Mouse (Mus musculus) urinary bladder, adult 18-20 months (tissue): Measurements from ENCODE around the gene Col12a1.
A peak's percentile ranks its signal among the peaks of the same experiment; 100 is the strongest.
"Not testable (repeated sequence)": the region's sequence is repeated elsewhere in the genome, so short reads cannot be mapped to it uniquely, and the experiment has no call there.

Experiments
- DNase-seq, 2 experiments: peaks; one replicate each; pipeline ENCODE4 v3.0.0; 2022; ENCODE audit warnings: low spot score in 2 of 2, mixed read lengths in 2 of 2

Gene Col12a1

DNA sequence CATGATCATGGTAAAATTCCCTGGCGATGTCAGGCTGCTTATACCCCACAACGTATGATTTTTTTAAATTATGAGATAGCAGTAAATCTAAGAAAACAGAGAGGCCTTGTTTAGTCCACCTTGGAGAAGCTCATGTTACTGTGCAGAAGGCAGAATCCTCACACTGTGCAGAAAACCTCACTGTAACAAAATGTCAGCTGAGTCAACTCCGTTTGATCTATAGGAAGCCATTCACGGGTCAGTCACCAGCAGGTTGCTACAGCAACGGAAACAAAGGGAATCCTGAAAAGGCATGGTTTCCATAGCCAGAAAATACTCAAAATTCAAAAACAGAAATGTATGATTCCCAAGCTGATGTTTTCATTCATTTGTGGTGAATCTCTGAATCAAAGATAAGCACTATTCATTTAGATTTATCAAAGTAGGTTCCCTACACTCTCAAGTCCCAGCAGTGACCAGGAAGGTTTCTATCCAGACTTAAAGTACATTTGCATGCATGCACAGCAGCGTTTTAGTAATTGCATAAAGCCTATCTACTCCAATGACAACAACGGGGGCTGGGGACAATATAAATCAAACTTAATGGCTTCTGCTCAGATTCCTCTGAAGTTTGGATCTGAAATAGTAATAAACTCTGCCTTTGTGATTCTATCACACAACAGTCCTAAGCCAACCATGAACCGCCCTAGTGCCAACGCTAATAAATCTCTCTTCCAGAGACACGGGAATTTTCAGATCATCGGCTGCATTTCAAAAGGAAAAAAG lies 28.7 kb downstream of the Col12a1 start:
- no peak for DNase-seq

DNA sequence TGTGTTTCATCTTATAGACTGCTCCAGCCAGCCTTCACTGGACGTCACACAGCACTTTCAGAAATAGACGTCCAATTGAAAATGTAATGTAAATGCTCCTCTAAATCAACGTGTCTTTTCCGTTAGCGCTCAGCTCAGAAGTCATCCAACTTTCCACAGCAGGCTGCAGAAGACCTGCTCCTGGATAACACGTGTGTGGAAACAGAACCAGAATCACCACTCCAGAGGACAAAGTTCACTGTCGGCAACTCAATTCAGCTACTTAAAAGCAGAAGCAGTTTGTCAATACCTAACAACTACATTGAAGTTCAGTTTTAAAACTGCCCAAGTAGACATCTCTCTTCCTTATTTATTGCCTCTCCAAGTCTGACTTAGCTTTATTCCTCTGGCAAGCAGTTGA lies 29.3 kb downstream of the Col12a1 start:
- no peak for DNase-seq

DNA sequence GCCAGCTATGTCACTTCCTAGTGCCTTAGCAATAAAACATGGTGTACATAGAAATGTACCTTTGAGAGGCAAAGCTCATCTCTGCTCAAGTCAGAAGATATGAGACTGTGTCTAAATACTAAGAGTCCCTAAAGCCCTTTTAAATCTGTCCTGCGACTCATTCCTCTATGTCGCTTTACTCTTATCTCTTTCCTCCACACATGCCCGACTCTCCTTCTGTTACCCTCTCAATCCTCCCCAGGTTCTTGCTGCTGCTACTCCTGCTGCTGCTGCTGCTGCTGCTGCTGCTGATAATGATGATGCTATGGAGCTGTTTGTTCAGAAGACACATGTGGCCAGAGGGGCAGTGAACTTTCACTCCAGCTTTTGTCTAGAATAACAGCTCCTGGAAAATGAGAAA lies 31.4 kb downstream of the Col12a1 start:
- no peak for DNase-seq

DNA sequence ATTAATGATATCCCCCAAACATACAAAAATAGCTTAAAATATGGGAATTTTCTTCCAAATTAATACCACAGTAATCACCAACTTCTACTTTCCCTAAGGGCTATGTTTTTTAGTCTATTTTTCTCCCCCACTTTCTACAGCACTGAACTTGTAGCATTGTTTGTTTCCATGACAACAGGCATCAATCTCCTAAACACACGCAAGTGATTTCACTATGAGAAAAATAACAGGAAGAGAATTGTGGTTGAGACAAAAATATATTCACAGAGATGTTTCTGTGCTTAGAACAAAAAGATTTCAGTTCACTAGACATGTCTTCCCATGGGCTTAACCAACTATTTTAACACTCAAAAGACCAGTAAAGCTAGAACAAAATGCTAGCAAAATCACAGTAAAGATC lies 32.6 kb downstream of the Col12a1 start:
- no peak for DNase-seq

DNA sequence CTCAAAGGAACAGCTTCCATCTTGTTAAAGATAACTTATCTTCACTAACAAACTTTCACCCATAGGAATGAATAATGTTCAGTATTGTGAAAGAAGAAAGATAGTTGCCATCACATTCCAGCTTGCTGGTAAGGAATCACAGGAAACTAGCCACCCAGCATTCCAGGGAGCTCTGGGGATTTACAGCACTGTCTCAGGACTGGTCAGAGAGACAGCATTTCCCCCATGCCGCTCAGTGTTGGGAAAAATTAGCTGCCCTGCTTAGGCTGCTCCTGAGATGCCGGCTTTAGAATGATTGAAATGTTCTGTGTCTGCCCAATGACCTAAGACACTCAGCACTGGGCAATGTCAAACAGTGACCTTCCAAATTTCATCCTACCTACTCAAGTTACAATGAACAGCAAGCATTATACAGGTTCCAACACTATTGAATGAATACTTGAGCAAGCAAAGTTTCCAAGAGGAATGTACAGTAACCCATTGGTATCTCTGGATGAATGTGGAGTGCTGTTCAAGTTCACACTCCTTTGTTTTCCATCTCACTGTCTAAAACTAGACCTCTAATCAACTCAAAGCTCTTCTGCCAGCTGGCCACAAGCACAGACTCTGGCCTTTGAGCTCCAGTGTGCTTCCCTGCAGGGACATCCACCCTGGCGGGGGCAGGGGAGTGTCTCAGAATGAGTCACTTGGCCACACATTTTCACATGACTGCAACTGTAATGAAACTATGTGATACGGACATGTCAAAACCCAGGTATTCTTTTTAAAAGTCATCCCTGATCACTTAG lies 38.0 kb downstream of the Col12a1 start:
- no peak for DNase-seq

DNA sequence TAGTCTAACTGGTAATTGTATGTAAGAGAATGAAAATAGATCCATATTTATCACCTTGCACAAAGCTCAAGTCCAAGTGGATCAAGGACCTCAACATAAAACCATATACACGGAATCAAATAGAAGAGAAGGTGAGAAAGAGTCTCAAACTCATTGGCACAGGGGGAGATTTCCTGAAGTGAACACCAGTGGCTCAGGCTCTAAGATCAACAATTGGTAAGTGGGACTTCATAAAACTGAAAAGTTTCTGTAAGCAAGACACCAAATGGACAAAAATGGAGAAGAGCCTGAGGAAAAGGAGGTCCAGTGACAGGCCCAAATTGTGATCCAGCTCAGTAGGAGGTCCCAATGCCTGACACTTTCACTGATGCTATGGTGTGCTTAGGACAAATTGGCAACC lies 49.8 kb downstream of the Col12a1 start:
- not testable (repeated sequence) for DNase-seq

DNA sequence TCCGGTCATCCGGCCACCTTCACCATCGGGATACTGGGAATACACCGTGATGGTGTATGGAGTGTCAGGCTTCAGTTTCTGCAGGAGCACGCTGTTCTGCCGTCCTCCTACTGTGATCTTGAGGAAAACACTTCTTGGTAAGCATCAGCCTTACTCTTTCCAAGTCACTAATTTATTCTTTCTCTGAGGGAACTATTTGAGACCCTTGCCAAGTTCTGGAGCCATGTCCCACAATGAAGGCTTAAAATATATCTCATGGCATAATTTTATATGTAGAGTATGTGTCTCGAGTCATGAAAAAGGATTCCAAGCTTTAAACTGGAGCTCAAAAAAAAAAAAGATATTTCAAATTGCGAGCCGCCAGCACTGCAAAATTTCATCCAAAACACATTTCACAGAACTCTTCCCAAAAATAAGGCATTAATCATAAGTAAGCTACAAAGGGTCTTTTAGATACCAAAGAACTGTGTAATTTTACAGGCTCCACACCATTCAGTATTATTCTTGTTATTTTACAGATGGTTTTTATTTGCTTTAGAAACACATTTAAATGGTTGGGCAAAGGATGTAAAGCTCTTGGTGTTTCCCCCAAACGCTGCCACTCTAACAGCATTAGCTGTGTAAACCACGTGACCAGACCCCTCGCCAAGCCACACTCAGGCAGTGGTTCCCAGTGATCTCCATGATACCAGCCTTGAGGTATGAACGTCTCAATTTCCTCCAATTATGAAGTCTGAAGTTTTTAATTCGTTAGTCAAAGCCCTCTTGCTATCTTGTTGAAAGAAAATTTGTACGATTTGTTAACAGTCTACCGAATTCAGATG lies 65.1 kb downstream of the Col12a1 start:
- no peak for DNase-seq

DNA sequence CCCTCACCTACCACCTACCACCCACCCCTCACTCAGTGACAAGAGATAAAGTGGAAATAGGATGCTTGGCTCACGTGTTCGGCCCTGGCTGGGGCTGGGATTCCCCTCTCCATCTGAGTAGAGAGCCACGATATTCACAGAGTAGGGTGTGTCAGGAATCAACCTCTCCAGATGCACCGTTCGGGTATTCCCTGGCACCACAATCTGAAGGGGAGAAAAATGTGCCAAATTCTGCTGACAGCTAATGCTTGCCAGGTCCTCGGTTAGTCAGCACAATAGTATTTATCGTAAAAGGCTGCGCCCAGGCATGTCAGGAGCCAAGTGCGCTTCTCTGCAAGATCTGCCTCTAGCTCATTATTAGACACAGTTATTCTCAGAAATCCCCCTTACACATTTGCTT lies 70.0 kb downstream of the Col12a1 start:
- peak in 1 of 2 experiments; percentile 7 for DNase-seq

DNA sequence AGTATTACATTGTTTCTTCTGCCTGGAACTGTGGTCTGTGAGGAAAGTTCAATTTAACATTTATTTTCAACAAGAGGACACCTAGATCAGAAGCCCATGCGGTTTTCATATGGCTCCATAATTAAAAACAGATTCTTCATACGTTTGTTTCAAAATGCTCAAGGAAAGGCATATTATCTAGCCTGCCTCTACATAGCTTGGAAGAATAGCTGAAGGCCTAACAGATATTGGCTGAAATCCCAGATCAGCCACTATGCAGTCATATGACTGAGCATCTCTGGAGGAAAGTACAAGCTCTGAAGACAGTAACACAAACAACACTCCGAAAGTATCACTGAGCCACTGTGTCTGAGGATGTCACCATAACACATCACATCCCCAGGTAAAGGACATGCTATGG lies 72.9 kb downstream of the Col12a1 start:
- DNase-seq, result no peak

DNA sequence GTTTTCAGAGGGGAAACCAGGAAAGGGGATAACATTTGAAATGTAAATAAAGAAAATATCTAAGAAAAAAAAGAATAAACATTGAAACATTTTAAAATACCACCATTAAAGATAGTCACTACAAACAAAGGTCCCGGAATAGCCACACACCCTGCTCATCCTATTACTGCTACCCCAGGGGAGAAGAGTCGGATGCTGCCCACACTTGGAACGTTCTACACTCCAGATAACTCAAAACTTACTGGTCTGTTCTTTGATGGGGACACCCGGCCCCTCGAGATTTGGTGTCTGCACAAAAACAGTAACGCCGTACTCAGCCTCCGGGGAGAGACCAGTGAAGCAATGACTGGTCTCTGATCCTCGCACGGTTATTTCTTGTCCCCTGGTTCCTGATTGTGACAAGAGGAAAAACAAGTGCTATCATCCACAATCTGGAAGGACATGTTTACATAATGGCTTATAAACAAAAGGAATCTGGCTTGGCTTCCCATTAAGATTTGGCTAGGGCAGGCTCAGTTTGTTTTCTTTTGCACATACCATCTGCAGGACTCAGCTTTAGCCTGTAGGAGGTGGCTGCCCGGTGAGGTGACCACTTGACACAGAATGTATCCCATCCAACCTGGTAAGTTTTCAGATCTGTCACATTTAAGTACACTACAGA lies 79.1 kb downstream of the Col12a1 start:
- DNase-seq, result no peak

DNA sequence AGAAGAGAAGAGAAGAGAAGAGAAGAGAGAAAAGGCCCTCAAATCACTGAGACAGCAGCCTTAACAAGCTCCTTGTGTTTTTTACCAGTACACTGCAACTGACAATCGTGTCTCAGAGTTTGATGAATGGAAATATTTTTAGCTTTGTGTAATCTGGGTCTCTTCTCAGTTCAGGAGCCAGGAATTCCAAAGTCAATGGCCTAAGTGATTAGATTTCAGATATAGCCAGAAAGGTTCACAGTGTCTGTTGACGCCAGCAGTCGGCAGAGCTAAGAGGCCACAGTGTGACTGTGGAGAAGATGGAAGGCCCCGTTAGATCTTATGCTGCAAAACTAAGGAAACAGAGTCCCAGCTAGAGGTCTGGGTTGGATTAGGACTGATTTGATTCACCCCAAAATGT lies 80.8 kb downstream of the Col12a1 start:
- DNase-seq, result no peak

DNA sequence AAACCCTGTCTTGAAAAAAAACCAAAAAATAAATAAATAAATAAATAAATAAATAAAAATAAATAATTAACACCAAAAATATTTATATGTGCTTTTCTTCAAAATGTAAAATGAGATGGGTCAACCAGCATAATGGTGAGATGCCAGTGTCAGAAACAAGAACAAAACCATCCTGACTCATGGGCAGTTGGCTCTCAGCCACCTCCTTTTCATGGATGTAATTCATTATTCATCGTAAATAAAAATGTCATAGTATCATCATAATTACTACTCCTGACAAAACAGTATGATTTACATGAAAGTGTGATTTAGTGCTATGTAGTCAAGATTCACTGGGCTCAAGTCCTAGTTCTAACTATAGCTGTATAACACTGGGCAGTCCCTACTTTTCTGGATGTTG lies 84.6 kb downstream of the Col12a1 start:
- DNase-seq, result no peak

DNA sequence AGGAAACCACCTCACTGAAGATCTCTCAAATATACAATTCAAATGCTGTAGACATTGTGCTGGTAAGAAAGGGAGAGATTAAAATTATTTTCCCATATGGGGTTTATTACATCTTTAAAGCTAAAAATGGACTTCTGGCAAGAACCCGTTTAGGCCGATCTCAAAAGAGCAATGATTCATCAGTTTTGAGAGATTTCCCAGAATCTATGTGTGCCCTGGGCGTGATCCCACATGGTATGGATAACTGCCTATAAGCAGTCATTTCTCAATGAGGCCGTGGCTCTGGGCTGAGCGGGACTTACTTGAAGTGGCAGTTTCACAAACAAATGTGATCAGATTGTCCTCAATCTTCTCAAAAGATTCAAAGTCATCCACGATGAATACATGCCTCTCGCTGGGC lies 87.4 kb downstream of the Col12a1 start:
- no peak for DNase-seq

DNA sequence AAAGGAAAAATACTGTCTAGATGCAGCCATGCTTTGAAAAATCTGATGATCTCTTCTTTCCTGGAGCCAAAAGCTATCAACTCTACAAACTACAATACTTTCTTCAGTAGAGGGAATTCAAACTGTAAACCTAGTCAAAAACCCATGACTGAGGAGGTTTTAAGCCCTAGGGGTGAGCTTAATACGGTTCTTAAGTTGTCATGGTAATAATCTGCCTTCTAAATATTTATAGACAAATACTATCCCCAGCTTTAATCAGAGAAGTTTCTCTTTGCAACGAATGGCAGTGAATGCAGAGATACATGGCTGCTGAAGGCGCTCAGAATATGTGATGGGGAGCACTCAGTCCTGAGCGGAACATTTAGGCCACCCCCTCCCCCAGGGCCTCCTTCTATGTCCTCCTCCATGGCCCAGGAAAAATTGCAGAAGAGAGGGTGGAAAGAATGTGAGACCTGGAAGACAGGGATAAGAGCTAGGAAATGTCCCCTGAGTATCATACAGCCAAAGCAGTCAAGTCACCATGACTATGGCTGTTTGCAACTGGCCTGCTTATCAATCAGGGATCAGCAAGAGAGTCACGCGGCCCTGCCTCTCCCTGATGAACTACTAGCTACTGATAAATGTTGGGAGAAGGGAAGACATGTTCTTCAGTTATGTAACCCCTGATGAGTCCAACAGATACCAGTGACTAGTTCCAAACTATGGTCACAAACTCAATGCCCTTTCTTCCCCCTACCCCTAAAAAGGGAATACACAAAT lies 99.6 kb downstream of the Col12a1 start:
- DNase-seq, result no peak

DNA sequence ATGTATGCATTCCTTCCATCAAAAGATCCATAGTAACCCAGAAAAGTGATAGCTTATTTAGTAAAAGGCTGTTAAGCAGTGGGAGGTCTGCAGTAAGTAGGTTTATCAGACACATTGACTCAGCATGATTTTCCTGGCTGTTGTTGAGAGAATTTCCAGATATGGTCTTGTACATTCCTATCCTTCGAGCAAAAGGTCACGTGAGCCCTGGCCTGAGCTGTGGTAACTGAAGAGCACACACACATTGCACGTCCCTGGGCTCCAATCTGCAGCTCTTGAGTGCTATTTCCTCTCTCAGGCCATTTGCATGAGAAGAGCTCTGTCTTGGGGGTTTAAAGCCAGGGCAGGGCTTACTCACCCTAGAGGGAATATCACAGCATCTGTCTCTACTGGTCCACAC lies 101.3 kb downstream of the Col12a1 start:
- DNase-seq, result no peak

DNA sequence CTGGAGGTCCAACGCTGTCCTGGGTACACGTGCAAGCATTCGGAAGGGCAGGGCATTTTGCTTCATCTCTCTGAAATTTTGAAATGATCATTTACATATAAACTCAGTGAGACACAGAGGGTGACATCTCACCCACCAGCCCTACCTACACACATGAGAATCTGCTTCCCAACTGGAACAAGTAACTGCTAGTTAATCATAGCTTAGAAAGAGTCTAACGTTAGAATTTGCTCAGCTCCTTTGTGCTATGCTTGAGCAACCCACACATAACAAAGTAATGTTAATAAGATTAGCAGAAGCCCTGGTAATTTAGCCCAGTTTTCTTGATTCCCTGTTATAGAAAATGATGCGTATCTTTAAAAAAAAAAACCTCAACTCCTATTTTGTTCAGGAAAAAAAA lies 102.6 kb downstream of the Col12a1 start:
- DNase-seq, result no peak

DNA sequence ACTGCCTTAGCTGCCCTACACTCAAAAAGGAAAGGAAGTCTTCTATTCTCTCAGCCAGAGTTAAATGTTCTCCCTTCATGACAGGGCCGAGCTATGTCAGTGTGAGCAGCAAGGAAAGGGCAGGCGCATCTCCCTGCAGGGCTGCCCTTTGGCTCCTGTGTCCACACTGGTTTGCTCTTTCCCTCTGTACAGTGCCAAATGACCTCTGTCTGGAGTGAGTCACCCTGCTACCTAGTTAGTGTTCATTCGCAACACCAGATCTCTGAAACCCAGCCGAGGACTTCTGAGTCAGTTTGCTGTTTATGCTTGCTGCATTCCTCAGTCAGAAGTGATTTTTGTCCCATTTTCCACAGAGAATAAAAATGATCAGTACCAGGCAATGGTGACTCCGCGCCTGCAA lies 108.3 kb downstream of the Col12a1 start:
- DNase-seq, result peak in 1 of 2 experiments; percentile 49

DNA sequence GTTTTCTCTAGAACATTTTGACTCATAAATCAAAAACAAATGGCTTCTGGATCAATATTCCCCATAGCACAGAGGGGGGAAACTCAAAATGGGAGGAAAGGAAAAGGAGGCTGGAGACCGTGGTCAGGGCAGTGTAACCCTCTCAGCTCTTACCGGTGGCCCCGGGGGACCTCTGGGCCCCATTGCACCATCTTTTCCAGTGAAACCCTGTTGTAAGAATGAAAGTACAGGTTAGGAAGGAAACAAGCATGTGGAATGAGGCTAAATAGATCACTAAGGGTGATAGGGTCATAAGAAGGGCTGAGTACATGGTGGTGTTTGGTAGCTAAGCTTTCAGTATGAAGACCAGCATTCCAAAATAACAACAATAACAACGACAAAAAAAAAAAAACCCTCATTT lies 109.0 kb downstream of the Col12a1 start:
- no peak for DNase-seq

DNA sequence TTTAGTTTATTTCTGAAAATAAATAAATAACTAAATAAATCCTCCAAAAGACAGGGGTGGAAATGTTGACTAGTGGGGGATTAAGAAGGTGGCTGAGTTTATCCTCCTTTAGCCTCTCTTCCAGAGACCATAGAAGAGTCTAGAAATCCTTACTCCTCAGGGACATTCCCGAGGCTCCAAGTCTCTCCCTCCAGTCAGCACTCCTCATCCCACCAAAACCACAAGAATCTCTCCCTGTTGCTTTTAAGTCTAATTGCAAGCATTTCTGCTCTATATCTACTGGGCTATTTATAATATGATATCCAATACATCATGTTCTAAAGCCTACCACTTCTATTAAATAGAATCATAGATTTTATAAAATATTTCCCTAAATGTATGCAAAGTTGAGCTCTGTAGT lies 109.8 kb downstream of the Col12a1 start:
- DNase-seq, result no peak

DNA sequence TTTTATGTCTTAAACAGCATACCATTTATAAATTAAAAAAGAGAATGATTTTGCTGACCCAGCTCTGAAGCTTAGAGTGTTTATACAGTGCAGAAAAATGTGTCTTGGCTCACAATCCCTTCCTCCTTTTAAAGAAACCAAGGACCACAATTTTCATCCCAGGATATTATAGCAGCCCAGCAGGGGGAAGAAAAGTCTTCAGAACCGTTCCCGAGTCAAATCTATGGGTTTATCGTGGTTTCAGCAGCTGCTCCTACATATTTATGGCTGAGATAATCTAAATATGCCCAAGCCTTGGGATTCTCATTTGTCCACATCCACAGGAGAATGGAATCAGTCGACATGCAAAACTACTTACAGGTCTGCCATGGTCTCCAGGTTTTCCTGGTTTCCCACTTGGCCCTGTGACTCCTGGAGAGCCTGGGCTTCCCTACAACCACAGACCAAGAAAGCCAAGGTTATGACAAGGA lies 110.5 kb downstream of the Col12a1 start:
- DNase-seq, result no peak

DNA sequence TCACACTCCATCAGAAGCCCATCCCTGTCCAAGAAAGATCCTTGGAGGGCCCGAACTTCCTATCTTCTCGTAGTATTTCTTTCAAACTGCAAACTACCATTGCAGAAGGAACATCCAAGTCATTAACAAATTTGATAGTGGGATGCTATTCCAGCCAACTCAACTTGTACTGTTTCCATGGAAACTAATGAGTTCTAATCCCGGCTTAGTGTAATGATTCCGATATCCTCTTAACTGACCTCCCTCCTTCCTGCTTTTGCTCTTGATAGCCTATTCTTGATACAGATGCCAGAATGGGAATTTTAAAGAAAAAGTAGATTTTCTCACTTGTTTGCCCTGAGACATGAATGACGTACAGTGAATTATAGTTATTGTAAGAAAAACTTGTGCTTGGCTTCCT lies 112.5 kb downstream of the Col12a1 start:
- no peak for DNase-seq
